9 mouse cellular contexts compared by ENCODE assay signal in the genomic region with DNA sequence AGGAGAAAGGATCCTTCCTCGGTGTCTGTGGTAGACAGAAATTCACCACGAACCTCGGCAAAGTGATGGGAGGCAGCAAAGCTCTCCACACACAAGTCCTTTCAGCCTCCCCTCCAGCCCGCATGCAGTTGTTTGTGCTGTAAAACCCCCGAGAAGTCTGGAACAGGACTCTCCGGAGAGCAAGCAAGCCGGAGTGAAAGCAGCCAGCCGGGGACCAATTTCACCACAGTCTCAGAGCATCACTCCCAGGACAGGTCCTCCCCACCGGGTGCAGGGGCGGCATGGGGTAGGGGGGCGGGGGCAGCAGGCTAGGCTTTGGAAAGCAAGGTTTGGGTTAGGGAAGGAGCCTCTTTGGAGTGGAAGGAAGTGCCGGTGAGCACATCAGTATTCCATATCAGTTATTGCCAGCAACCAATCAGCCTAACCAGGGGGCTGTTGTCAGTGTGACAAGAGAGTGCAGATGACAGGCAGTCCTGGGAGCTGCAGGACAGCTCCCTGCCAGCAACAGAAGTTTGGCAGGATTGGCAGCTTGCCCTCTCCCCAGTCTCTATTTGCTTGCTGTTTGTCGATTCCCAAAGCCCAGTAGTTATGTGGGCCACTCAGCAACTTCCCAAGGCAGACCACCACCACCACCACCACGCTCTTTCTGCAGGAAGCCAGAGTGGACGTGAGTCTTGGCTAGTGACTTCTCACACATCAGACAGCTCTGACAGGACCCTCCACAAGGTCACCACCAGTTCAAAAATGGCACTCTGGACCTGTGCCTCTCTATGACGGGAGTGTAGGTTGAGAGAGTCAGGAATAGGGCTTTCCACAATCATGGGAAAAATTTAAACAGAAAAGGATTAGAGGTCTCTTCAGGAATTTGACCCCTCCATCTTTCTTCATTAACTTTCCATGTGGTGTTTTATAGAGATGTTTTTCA.
A peak's percentile ranks its signal among the peaks of the same experiment; 100 is the strongest.
DNase-seq lines count a peak whose midpoint lies in the region.
"Had no signal": no experiment of that assay in that cellular context is flagged by ENCODE, and none has a peak within 500 bp of the region (broad histone marks: within the 10 kb centered on the region; RNA-seq: fewer than 3 reads in every experiment).

No protein-coding gene starts in this region.

- peak overlapping the region; percentile 60 for H3K4me3 ChIP-seq in embryonic facial prominence, embryonic 10.5 days
- H3K4me3 ChIP-seq in limb, embryonic 10.5 days: peak overlapping the region; percentile 52
- H3K4me3 ChIP-seq: liver, embryonic 15.5 days had no signal

- DNase-seq in lung, postnatal 10 days: peak; percentile 3
- no peak for DNase-seq in lung, postnatal 4 days
- peak; percentile 54 for DNase-seq in embryonic facial prominence, embryonic 10.5 days (ENCODE audit: low spot score)
- peak; percentile 31 for DNase-seq in heart, postnatal 4 days
- peak; percentile 61 for DNase-seq in limb, embryonic 10.5 days (ENCODE audit: low spot score)
- DNase-seq in right cerebral cortex, postnatal 4 days: peak; percentile 62
- no peak for DNase-seq in urinary bladder, adult 18-20 months (ENCODE audit: low spot score in 2 of 2)
- no peak for DNase-seq in spleen, postnatal 14 days (ENCODE audit: low spot score in 2 of 2)

- no peaks in the 10 kb centered on the region for H3K36me3 ChIP-seq in embryonic facial prominence, embryonic 10.5 days (replicated peaks)
- no peaks in the 10 kb centered on the region for H3K36me3 ChIP-seq in limb, embryonic 10.5 days
- H3K36me3 ChIP-seq: liver, embryonic 15.5 days had no signal

- H3K9me3 ChIP-seq in embryonic facial prominence, embryonic 10.5 days: no peaks in the 10 kb centered on the region
- no peaks in the 10 kb centered on the region for H3K9me3 ChIP-seq in limb, embryonic 10.5 days (replicated peaks)
- H3K9me3 ChIP-seq: liver, embryonic 15.5 days had no signal

- peaks cover 4% of the 10 kb centered on the region for H3K27me3 ChIP-seq in embryonic facial prominence, embryonic 10.5 days (replicated peaks; ENCODE audit: low read depth, poor library complexity, severe bottlenecking)
- H3K27me3 ChIP-seq in limb, embryonic 10.5 days (ENCODE audit: low read depth, poor library complexity, severe bottlenecking): peaks cover 8% of the 10 kb centered on the region; the same call in 1 of the 2 replicates

- peaks cover 28% of the 10 kb centered on the region for H3K4me1 ChIP-seq in embryonic facial prominence, embryonic 10.5 days
- peaks cover 30% of the 10 kb centered on the region for H3K4me1 ChIP-seq in limb, embryonic 10.5 days
- H3K4me1 ChIP-seq: liver, embryonic 15.5 days had no signal

- H3K27ac ChIP-seq in embryonic facial prominence, embryonic 10.5 days (replicated peaks): peak overlapping the region; percentile 59; the same call in 1 of the 2 replicates
- peak overlapping the region; percentile 67 for H3K27ac ChIP-seq in limb, embryonic 10.5 days
- H3K27ac ChIP-seq: liver, embryonic 15.5 days had no signal

- 2% methylated on average over 16 of the region's 16 CpGs for WGBS in embryonic facial prominence, embryonic 10.5 days
- WGBS in limb, embryonic 10.5 days: 3% methylated on average over 16 of the region's 16 CpGs

Comparison
In these comparisons a context has a peak if more than half of its experiments do, and no peak if none do; other contexts are left out.
1. DNase-seq: peak in lung, postnatal 10 days (single experiment), embryonic facial prominence, embryonic 10.5 days (single experiment), heart, postnatal 4 days (single experiment), limb, embryonic 10.5 days (single experiment) and right cerebral cortex, postnatal 4 days (single experiment); none in lung, postnatal 4 days (0 of 2), urinary bladder, adult 18-20 months (0 of 2) and spleen, postnatal 14 days (0 of 2).